Mouse (Mus musculus): Measurements from ENCODE around the gene Speg.

The Speg gene

GRCm38 (mm10) chr1:75365510-75366137 is 9.5 kb upstream of the Speg start:
- DNase-seq (ENCODE audit: low read depth, low spot score) = no peak

GRCm38 (mm10) chr1:75369360-75369983 is 5.6 kb upstream of the Speg start:
- no peak for DNase-seq (ENCODE audit: low read depth, low spot score)

- peak; percentile 37 for DNase-seq (ENCODE audit: low read depth, low spot score)
Observed at GRCm38 (mm10) chr1:75369984-75370660, 5.0 kb upstream of the Speg start.

GRCm38 (mm10) chr1:75371317-75372095 is 3.6 kb upstream of the Speg start:
- peak; percentile 71 for DNase-seq (ENCODE audit: low read depth, low spot score)

GRCm38 (mm10) chr1:75372450-75372849 is 2.6 kb upstream of the Speg start:
- DNase-seq (ENCODE audit: low read depth, low spot score) = peak; percentile 38

GRCm38 (mm10) chr1:75373276-75373675 is 1.8 kb upstream of the Speg start:
- no peak for DNase-seq (ENCODE audit: low read depth, low spot score)

- DNase-seq (ENCODE audit: low read depth, low spot score) = no peak
Observed at GRCm38 (mm10) chr1:75379196-75379595, 4.1 kb downstream of the Speg start.

GRCm38 (mm10) chr1:75379931-75380330 is 4.8 kb downstream of the Speg start:
- DNase-seq (ENCODE audit: low read depth, low spot score) = no peak

GRCm38 (mm10) chr1:75380951-75381350 is 5.9 kb downstream of the Speg start:
- peak; percentile 19 for DNase-seq (ENCODE audit: low read depth, low spot score)

- peak; percentile 39 for DNase-seq (ENCODE audit: low read depth, low spot score)
Observed at GRCm38 (mm10) chr1:75381482-75382355, 6.6 kb downstream of the Speg start.

- DNase-seq (ENCODE audit: low read depth, low spot score) = peak; percentile 76
Observed at GRCm38 (mm10) chr1:75382356-75383071, 7.4 kb downstream of the Speg start.

- DNase-seq (ENCODE audit: low read depth, low spot score) = no peak
Observed at GRCm38 (mm10) chr1:75384470-75385141, 9.5 kb downstream of the Speg start.

- no peak for DNase-seq (ENCODE audit: low read depth, low spot score)
Observed at GRCm38 (mm10) chr1:75385142-75385730, 10.1 kb downstream of the Speg start.

GRCm38 (mm10) chr1:75386149-75386548 is 11.1 kb downstream of the Speg start:
- DNase-seq (ENCODE audit: low read depth, low spot score) = no peak

- no peak for DNase-seq (ENCODE audit: low read depth, low spot score)
Observed at GRCm38 (mm10) chr1:75387469-75387928, 12.4 kb downstream of the Speg start.

GRCm38 (mm10) chr1:75387929-75388897 is 13.1 kb downstream of the Speg start:
- DNase-seq (ENCODE audit: low read depth, low spot score) = no peak

- DNase-seq (ENCODE audit: low read depth, low spot score) = no peak
Observed at GRCm38 (mm10) chr1:75388898-75389515, 13.9 kb downstream of the Speg start.

- peak; percentile 93 for DNase-seq (ENCODE audit: low read depth, low spot score)
Observed at GRCm38 (mm10) chr1:75393139-75393538, 18.0 kb downstream of the Speg start.

Measured in 3T3-L1 (cell line).